Mouse (Mus musculus) spleen, embryonic (tissue): ENCODE data around the gene Hsd17b1.

Experiments used
- CTCF ChIA-PET: fragments of 350-600 bp; sonication (Branson Sonifier 250); formaldehyde crosslinking; loops from one replicate; lab custom pipeline; 2022; lab: Charles Lee

Gene Hsd17b1

GRCm38 (mm10) chr11:101083083-101083697, 5.0 kb downstream of the Hsd17b1 start:
- CTCF ChIA-PET = interaction anchor here (0.6 kb wide), 1 partner anchor 97 kb away, joined by 3 read pairs; no protein-coding TSS in a partner anchor

- CTCF ChIA-PET = interaction anchor here (0.7 kb wide), 1 partner anchor 100 kb away, joined by 3 read pairs; no protein-coding TSS in a partner anchor
These were observed 6.0 kb downstream of the Hsd17b1 start for GRCm38 (mm10) chr11:101084246-101084645.

GRCm38 (mm10) chr11:101084811-101085210, 6.6 kb downstream of the Hsd17b1 start:
- CTCF ChIA-PET = interaction anchor here (0.7 kb wide), 1 partner anchor 100 kb away, joined by 3 read pairs; no protein-coding TSS in a partner anchor

- CTCF ChIA-PET = interaction anchor here (0.6 kb wide), 1 partner anchor 20 kb away, joined by 4 read pairs; no protein-coding TSS in a partner anchor
These were observed 7.6 kb downstream of the Hsd17b1 start for GRCm38 (mm10) chr11:101085617-101086322.

- CTCF ChIA-PET = no interaction called here
These were observed 8.1 kb downstream of the Hsd17b1 start for GRCm38 (mm10) chr11:101086323-101086674.

GRCm38 (mm10) chr11:101086756-101087681, 8.8 kb downstream of the Hsd17b1 start, which contains the start of gene Mlx:
Gene Mlx, plus strand, starts transcription at chr11:101087277.
- CTCF ChIA-PET = no interaction called here

GRCm38 (mm10) chr11:101087682-101088055, 9.5 kb downstream of the Hsd17b1 start:
- CTCF ChIA-PET = no interaction called here

- CTCF ChIA-PET = no interaction called here
These were observed 11.7 kb downstream of the Hsd17b1 start for GRCm38 (mm10) chr11:101089931-101090330.

GRCm38 (mm10) chr11:101094930-101095313, 16.7 kb downstream of the Hsd17b1 start:
- CTCF ChIA-PET = interaction anchor here (1.2 to 2.8 kb wide), 3 partner anchors 20 to 81 kb away, joined by 4 to 15 read pairs (median 4); partner anchors contain the start of gene Ccr10

GRCm38 (mm10) chr11:101095314-101096024, 17.3 kb downstream of the Hsd17b1 start, which contains the start of gene Psmc3ip:
Gene Psmc3ip, minus strand, starts transcription at chr11:101095436.
- CTCF ChIA-PET = interaction anchor here (1.2 to 2.8 kb wide), 3 partner anchors 19 to 81 kb away, joined by 4 to 15 read pairs (median 4); partner anchors contain the start of gene Ccr10

GRCm38 (mm10) chr11:101098231-101098630, 20.0 kb downstream of the Hsd17b1 start:
- CTCF ChIA-PET = no interaction called here

- CTCF ChIA-PET = no interaction called here
These were observed 24.8 kb downstream of the Hsd17b1 start for GRCm38 (mm10) chr11:101103011-101103410.

- CTCF ChIA-PET = interaction anchor here (1.3 kb wide), 1 partner anchor 12 kb away, joined by 3 read pairs; no protein-coding TSS in a partner anchor
These were observed 31.1 kb downstream of the Hsd17b1 start for GRCm38 (mm10) chr11:101109351-101109750.

GRCm38 (mm10) chr11:101110708-101111107, 32.5 kb downstream of the Hsd17b1 start:
- CTCF ChIA-PET = interaction anchor here (1.3 kb wide), 1 partner anchor 14 kb away, joined by 3 read pairs; no protein-coding TSS in a partner anchor

- CTCF ChIA-PET = no interaction called here
These were observed 33.0 kb downstream of the Hsd17b1 start for GRCm38 (mm10) chr11:101111178-101111577.

GRCm38 (mm10) chr11:101112186-101112585, 34.0 kb downstream of the Hsd17b1 start:
- CTCF ChIA-PET = no interaction called here

GRCm38 (mm10) chr11:101115564-101115963, 37.4 kb downstream of the Hsd17b1 start:
- CTCF ChIA-PET = no interaction called here

- CTCF ChIA-PET = interaction anchor here (0.6 to 1.1 kb wide), 2 partner anchors 23 to 81 kb away, joined by 3 to 4 read pairs; partner anchors contain the start of gene Psmc3ip
These were observed 39.9 kb downstream of the Hsd17b1 start for GRCm38 (mm10) chr11:101118105-101118504.

GRCm38 (mm10) chr11:101119131-101119760, 41.0 kb downstream of the Hsd17b1 start:
- CTCF ChIA-PET = interaction anchor here (0.6 to 0.7 kb wide), 2 partner anchors 55 to 176 kb away, joined by 3 to 12 read pairs; no protein-coding TSS in a partner anchor
